Mouse (Mus musculus): ENCODE measurements around the gene Abcd3.

GRCm38 (mm10) chr3:121755152-121755551 lies 60.0 kb downstream of the Abcd3 start:
- TF ChIP-seq CTCF (IDR thresholded peaks at IDR 0.05; ENCODE audit: low read depth) (no peak), EP300 (IDR thresholded peaks at IDR 0.05; ENCODE audit: low read depth) (no peak)
